Mouse (Mus musculus) urinary bladder, postnatal 14 days (tissue): Measurements from ENCODE around the gene Kidins220.

Experiments used
- DNase-seq: peaks from one replicate; pipeline ENCODE4 v3.0.0; 2021; ENCODE audit warnings: low spot score

Gene Kidins220

DNA sequence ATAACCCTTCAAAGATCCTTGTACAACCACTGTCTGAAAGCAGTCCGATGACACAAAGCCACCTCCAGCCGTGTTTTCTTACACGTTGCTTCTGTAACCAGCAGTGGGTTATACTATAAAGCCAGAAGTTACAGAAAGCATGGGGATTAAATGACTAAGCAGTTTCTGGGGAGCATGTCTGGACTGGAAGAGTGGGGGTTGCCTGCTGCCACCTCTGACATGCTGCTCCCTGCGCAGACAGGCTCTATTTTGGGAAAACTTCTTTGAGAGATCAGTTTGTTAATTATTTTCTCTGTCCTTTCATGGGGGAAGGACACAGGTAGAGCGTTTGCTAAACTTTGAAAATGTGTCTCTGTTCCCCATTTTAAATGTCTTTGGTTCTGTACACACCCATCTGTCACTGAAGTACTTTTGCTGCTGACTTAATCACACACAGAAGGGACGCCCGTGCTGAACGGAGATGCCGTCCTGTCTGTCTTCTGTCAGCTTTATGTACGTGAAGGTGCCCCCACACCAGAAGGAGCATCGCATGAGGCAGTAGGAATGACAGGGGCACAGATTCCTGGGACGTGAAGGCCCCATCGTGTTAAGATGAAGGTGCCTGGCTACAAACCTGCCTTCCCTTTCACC is 11.2 kb upstream of the Kidins220 start:
- peak; percentile 42 for DNase-seq

GRCm38 (mm10) chr12:24965406-24965805 is 9.3 kb upstream of the Kidins220 start:
- DNase-seq, result no peak

GRCm38 (mm10) chr12:24966046-24966445 is 8.7 kb upstream of the Kidins220 start:
- DNase-seq, result no peak

DNA sequence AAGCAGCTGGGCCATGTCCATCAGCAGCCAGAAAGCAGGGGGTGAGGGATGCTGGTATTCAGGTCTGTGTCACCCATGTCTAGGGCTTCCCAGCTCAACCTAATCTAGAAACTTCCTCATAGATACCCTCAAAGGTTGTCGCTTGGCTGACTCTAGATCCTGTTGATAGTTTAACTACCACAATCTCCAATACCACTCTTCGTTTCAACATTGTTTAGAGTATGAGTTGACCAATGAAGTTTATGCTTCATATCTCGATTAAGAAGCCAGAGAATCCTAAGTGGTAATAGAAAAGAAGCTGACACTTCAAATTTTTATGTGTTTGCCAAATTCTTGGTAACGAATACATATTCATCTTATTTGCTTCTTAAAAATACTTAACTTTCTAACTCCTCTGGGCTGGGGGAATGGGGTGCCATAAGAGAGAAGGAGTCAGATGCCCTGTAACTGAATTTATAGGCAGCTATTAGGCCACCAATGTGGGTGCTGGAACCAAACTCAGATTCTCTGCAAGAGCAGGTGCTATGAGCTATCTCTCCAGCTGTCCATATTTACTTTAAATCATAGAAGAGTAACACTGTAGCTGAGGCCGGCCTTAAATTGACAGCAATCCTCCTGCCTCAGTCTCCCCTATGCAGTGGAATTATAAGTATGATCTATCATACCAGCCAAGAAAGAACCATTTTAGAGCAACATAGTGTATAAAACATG is 3.1 kb upstream of the Kidins220 start:
- DNase-seq, result no peak

- DNase-seq, result no peak
These were observed 2.1 kb upstream of the Kidins220 start for GRCm38 (mm10) chr12:24972371-24973350.

DNA sequence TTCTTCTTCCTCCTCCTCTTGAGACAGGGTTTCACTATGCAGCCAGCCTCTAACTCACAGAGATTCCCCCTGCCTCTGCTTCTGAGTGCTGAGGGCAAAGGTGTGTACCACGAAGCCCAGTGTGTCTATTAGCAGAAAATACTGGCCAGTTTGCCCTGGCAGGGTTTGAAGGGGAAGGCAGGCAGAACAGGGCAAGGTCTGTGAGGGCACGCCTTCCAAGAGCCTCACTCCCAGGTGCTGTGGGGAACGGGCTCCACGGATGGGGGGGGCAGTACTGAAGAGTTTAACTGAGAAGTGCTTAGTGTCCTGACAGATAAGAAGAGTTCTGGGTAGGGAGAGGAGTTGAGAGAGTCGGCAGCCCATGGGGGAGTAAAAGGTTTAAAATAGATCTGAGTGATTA is 1.1 kb upstream of the Kidins220 start:
- no peak for DNase-seq

- DNase-seq, result peak; percentile 71
These were observed 499 bp downstream of the Kidins220 start for GRCm38 (mm10) chr12:24975115-24975733.

DNA sequence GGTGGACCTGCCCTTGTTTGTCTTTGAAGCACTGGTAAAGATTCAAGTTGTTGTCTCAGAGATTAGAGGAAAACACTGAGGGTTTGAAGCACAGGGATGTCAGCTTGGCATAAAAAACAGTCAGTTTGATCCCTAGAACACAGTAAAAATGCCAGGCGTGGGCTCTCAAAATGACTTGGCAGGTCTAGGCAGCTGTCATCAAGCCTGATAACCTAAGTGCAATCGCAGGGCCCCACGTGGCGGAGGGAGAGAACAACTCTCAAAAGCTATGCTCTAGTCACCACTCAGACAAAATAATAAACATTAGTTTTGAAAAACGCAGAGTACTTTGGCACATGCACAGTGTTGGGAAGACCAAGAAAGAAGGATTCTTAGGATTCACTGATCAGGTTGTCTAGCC is 10.5 kb downstream of the Kidins220 start:
- DNase-seq, result no peak

- no peak for DNase-seq
These were observed 20.6 kb downstream of the Kidins220 start for GRCm38 (mm10) chr12:24995350-24995749.

DNA sequence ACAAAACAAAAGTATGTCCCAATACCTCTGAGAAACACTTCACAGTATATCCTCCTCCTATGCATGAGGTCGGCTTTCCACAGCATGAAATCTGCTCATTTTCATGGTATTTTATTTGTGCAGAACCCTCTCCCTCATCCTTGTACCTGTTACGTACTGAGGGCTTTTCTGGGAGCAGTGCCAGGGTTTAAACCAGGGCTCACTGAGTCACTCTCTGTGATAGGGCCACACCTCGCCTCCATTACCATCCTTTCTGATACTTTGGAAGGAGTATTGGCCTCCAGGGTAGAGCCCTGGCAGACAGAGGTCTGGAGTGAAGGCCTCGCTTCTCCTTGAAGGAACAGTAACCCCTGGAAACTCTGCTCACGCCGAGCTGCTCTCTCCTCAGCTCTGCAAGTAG is 30.6 kb downstream of the Kidins220 start:
- DNase-seq, result no peak

DNA sequence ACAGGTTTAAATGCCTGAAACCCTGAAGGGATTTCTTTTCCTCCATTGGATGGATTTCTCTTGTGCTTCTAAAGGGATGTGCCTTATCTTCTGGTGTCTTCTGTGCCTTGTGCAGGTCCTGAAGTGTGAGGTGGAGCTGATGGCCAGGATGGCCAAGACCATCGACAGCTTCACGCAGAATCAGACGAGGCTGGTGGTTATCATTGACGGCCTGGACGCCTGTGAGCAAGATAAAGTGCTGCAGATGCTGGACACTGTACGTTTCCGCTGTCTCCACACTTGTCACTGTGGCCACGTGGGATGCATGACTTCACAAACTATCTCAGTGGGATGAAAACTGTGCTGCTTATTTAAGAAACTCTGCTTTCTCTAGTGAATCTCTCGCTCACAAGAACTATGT is 35.2 kb downstream of the Kidins220 start:
- DNase-seq, result no peak

DNA sequence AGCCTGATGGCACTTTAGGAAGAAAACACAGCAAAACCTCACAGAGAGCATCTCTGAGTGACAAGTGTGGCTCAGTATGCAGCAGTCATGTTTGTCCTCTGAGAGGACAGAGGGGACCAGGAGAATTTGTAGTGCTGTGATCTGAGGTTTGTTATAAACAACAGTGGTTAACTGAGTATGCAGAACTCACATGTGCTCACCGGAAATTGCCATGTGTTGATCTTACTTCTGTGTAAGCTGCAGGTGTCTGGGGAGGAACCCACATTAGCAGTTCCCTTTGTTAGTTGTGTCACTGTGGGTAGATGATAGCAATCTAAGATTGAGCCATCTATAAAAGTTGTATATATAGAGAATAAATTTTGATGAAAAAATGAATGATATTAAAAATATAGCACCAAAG is 35.7 kb downstream of the Kidins220 start:
- no peak for DNase-seq

DNA sequence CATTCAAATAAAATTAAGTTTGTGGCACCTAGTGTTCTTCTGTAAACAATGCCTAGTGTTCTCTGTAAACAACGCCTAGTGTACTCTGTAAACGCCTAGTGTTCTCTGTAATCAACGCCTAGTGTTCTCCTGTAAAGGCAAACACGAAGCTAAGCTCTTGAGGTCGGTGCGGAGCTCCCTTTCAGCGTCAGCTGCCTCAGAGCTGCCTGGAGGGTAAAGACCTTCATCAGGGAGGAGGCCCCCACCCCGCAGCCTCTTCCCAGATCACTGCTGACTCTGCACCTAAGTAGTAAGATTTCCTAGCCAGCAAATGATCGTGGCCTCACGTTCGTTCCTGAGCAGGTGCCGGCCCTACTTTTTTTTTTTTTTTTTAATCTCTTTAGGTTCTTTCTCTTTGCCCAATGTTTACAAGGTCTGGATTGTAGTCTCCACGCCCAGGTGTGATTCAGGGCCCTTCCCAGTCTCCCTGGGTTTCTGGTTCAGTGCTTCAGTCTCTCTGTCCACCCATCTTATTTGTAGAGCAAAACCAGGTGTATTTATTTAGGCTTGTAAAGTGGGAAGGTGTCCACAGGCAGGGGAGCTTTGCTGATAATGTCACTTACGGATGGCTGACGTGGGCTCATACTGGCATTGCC is 37.1 kb downstream of the Kidins220 start:
- no peak for DNase-seq

DNA sequence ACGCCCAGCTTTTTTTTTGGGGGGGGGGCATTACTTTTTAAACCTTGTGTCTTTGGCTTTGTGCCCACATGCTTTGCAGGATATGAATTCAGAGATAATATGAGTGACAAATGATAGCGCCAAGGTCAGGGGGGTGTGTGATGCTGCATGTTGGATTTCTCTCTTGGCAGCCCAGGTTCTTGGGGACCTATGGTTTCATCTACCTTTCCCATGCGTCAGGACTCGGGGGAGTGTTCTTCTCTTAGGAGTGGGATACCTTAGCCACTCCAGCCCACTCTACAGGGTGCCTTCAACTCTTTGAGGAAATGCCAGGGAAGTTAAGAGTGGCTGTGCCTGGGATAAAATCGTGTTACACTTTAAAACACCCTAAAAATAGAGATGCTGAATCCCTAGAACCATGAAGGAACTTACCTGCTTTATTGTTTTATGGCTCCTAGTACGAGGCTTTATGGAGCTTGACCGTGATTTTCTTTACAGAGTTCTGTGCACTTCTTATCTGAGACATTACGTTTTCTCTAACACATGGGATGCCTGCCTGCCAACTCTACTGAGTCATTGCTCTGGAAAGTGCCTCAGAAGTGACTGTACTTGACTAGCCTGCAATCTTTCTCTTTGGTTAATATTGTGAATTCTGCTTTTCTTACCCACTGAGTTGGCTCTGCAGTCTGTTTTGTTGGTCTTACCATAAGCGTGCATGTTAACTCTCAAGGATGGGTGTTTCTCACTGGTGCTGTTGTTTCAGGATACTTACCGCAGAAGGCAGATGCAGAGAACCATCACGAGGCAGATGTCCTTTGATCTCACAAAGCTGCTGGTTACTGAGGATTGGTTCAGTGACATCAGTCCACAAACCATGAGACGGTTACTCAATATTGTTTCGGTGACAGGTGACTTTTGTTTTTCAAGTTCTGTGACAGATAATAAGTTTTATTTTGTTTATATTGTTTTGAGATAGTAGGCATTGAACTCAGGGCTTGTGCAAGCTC is 38.1 kb downstream of the Kidins220 start:
- DNase-seq, result peak; percentile 32

GRCm38 (mm10) chr12:25014307-25014927 is 39.7 kb downstream of the Kidins220 start:
- no peak for DNase-seq

GRCm38 (mm10) chr12:25014938-25015337 is 40.2 kb downstream of the Kidins220 start:
- no peak for DNase-seq

DNA sequence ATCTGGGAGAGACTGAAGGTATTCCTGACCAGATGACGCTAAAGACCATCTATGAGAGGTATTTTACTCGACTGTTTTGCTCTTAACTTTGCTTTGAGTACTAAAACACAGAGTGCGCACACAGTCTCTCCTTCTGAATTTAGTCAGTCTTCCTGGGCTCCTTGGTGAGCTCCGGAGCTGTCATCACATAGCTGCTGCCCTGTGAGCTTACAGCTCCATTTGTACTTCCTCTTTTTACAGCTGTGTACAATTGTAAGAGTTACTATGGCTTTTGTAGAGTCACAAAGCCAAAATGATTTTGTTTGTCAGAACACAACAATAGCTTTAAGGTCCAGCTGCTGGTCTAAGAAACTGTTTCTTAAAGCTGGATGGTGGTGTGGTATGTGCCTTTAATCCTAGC is 42.3 kb downstream of the Kidins220 start:
- no peak for DNase-seq

DNA sequence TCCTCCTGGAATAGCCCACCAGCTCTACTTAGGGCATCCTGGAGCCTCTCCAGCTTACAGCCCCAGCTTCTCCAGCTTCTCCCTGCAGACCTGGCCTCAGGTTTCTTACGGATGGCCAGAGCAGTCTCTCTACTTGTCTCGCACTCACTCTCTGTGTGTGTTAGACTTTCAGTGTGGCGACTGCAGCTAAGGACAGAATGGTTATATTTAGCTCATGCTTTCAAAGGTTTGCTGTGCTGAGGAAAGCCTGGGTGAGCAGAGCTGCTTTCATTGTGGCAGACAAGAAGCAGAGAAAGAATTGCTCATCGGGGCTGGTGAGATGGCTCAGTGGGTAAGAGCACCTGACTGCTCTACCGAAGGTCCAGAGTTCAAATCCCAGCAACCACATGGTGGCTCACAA is 46.3 kb downstream of the Kidins220 start:
- DNase-seq, result no peak

- DNase-seq, result no peak
These were observed 50.3 kb downstream of the Kidins220 start for GRCm38 (mm10) chr12:25024862-25025545.
